Mouse (Mus musculus) liver, adult 2 months (tissue): ENCODE measurements at regions not wholly inside any gene's neighbourhood (a gene's known extent, or its start where the extent isn't known, plus 50 kb on each side); places are given as distances from the start of the nearest gene placed in this dataset.

Experiments used
- CTCF ChIP-seq: fragments of 200-500 bp; IDR thresholded peaks from 2 replicates; pipeline ENCODE4 v1.5.1; 2011; ENCODE audit warnings: low read depth, low read length, control low read depth
- POLR2A ChIP-seq: fragments of 200-500 bp; IDR thresholded peaks from 2 replicates; pipeline ENCODE4 v1.6.1; 2011; ENCODE audit warnings: low read length, control low read depth; ENCODE audit not compliant: insufficient read depth; ENCODE audit errors: extremely low read depth

GRCm38 (mm10) chr2:139311401-139311812 is 182.3 kb upstream of the Sptlc3 start:
- no peak for TF ChIP-seq POLR2A
- no peak for TF ChIP-seq CTCF
